Mouse (Mus musculus): ENCODE measurements at regions not wholly inside any gene's neighbourhood (a gene's known extent, or its start where the extent isn't known, plus 50 kb on each side); places are given as distances from the start of the nearest gene placed in this dataset.

GRCm38 (mm10) chr15:53001429-53001828 is 883.3 kb upstream of the Gm7489 start:
- no peak for TF ChIP-seq CTCF (IDR thresholded peaks at IDR 0.05)
- H3K27me3 ChIP-seq, result no peaks in the 10 kb centered on the region
- ChIA-PET CTCF (interaction anchor here (1.0 kb wide), 1 partner anchor 9 kb away, joined by 3 read pairs; no protein-coding TSS in a partner anchor), POLR2A (no interaction called here)
- ATAC-seq (no peak), DNase-seq (ENCODE audit: low read depth, low spot score) (no peak)
- in situ Hi-C loops (cut with MboI; ENCODE audit: low pct_unique_long_range_greater_than_20kb), result no loop called here

- ATAC-seq (no peak), DNase-seq (ENCODE audit: low read depth, low spot score) (no peak)
- H3K27me3 ChIP-seq, result no peaks in the 10 kb centered on the region
- in situ Hi-C loops (cut with MboI; ENCODE audit: low pct_unique_long_range_greater_than_20kb), result no loop called here
- CTCF ChIA-PET, result interaction anchor here (1.0 kb wide), 1 partner anchor 8 kb away, joined by 3 read pairs; no protein-coding TSS in a partner anchor
- TF ChIP-seq CTCF (IDR thresholded peaks at IDR 0.05), result no peak
- POLR2A ChIA-PET, result no interaction called here
These were observed 882.7 kb upstream of the Gm7489 start for GRCm38 (mm10) chr15:53001964-53002363.

GRCm38 (mm10) chr15:53004078-53004477 is 880.6 kb upstream of the Gm7489 start:
- TF ChIP-seq CTCF (IDR thresholded peaks at IDR 0.05), result no peak
- ATAC-seq, result no peak
- CTCF ChIA-PET, result interaction anchor here (0.9 to 1.5 kb wide), 3 partner anchors 11 to 36 kb away, joined by 3 to 4 read pairs (median 3); no protein-coding TSS in a partner anchor
- in situ Hi-C loops (cut with MboI; ENCODE audit: low pct_unique_long_range_greater_than_20kb), result no loop called here
- POLR2A ChIA-PET, result interaction anchor here (0.6 kb wide), 1 partner anchor 328 kb away, joined by 3 read pairs; no protein-coding TSS in a partner anchor
- H3K27me3 ChIP-seq, result no peaks in the 10 kb centered on the region
- no peak for DNase-seq (ENCODE audit: low read depth, low spot score)

- no peak for DNase-seq (ENCODE audit: low read depth, low spot score)
- in situ Hi-C loops (cut with MboI; ENCODE audit: low pct_unique_long_range_greater_than_20kb), result no loop called here
- no peaks in the 10 kb centered on the region for H3K27me3 ChIP-seq
- POLR2A ChIA-PET, result no interaction called here
- CTCF ChIA-PET, result no interaction called here
- TF ChIP-seq CTCF (IDR thresholded peaks at IDR 0.05), result no peak
- no peak for ATAC-seq
These were observed 877.9 kb upstream of the Gm7489 start for GRCm38 (mm10) chr15:53006844-53007243.

GRCm38 (mm10) chr15:53009337-53009736 is 875.4 kb upstream of the Gm7489 start:
- ChIA-PET POLR2A (no interaction called here), CTCF (no interaction called here)
- no peaks in the 10 kb centered on the region for H3K27me3 ChIP-seq
- in situ Hi-C loops (cut with MboI; ENCODE audit: low pct_unique_long_range_greater_than_20kb), result no loop called here
- DNase-seq (ENCODE audit: low read depth, low spot score) (no peak), ATAC-seq (no peak)
- no peak for TF ChIP-seq CTCF (IDR thresholded peaks at IDR 0.05)

Measured in Patski (cell line).